Mouse (Mus musculus) ES-E14 (cell line): ENCODE measurements around the gene Qrsl1.

Source experiments
- CHD2 ChIP-seq: IDR thresholded peaks from 2 replicates; pipeline ENCODE4 v1.6.1; 2014; ENCODE audit warnings: mild to moderate bottlenecking, low read depth, low read length, inconsistent platforms
- HCFC1 ChIP-seq: IDR thresholded peaks from 2 replicates; pipeline ENCODE4 v1.6.1; 2012; ENCODE audit warnings: low read length, inconsistent platforms, borderline replicate concordance; ENCODE audit not compliant: insufficient read depth
- MAFK ChIP-seq: IDR thresholded peaks from 2 replicates; pipeline ENCODE4 v1.6.1; 2014; ENCODE audit warnings: mild to moderate bottlenecking, low read depth, low read length, inconsistent platforms; ENCODE audit not compliant: insufficient read depth
- ZNF384 ChIP-seq: IDR thresholded peaks from 2 replicates; pipeline ENCODE4 v1.6.1; 2012; ENCODE audit warnings: low read depth, low read length, inconsistent platforms

GRCm38 (mm10) chr10:43887676-43888075 is 13.9 kb downstream of the Qrsl1 start:
- TF ChIP-seq MAFK, result no peak
- no peak for TF ChIP-seq ZNF384
- no peak for TF ChIP-seq CHD2
- no peak for TF ChIP-seq HCFC1
